Comparison of ENCODE assay signal across 8 mouse cellular contexts in genomic region chr11:80429500-80430166, GRCm38 (mm10). TPM values are rescaled to one million over a fixed set of nuclear protein-coding genes. Genes with fewer than 3 reads are reported as not detected.
DNase-seq lines count a peak whose midpoint lies in the region; ATAC-seq lines count a peak whose summit lies in the region.

No protein-coding gene starts in this region.

- peak overlapping the region; percentile 97 to 100 for H3K4me3 ChIP-seq in heart, embryonic 14.5 days (ENCODE audit: control insufficient read depth in 1 of 2, insufficient read depth in 1 of 2, low read depth in 1 of 2, low read length in 2 of 2)
- peak overlapping the region; percentile 100 for H3K4me3 ChIP-seq in hindbrain, embryonic 12.5 days
- peak overlapping the region; percentile 100 for H3K4me3 ChIP-seq in midbrain, embryonic 12.5 days

- peaks cover 3 to 8% of the 10 kb centered on the region in 2 experiments; a peak in 3 of 4 replicates for H3K4me1 ChIP-seq in heart, embryonic 14.5 days (ENCODE audit: control insufficient read depth in 2 of 2, insufficient read depth in 2 of 2, low read length in 2 of 2)
- peaks cover 9% of the 10 kb centered on the region for H3K4me1 ChIP-seq in hindbrain, embryonic 12.5 days
- H3K4me1 ChIP-seq in midbrain, embryonic 12.5 days: peaks cover 9% of the 10 kb centered on the region

- no peaks in the 10 kb centered on the region for H3K9me3 ChIP-seq in heart, embryonic 14.5 days (ENCODE audit: control insufficient read depth, low read length)
- no peaks in the 10 kb centered on the region for H3K9me3 ChIP-seq in hindbrain, embryonic 12.5 days (replicated peaks)
- no peaks in the 10 kb centered on the region for H3K9me3 ChIP-seq in midbrain, embryonic 12.5 days

- peak overlapping the region; percentile 97 for H3K9ac ChIP-seq in heart, embryonic 14.5 days (ENCODE audit: low read length)
- H3K9ac ChIP-seq in hindbrain, embryonic 12.5 days: peak overlapping the region; percentile 98
- H3K9ac ChIP-seq in midbrain, embryonic 12.5 days (replicated peaks): peak overlapping the region; percentile 97

- peak overlapping the region; percentile 84 for H3K4me2 ChIP-seq in heart, embryonic 14.5 days (ENCODE audit: low read length)
- peak overlapping the region; percentile 81 for H3K4me2 ChIP-seq in hindbrain, embryonic 12.5 days (replicated peaks)
- peak overlapping the region; percentile 76 for H3K4me2 ChIP-seq in midbrain, embryonic 12.5 days (replicated peaks)

- ATAC-seq in heart, embryonic 14.5 days (ENCODE audit: insufficient number of reproducible peaks, insufficient read depth, low FRiP score, low read depth): no peak
- no peak for ATAC-seq in hindbrain, embryonic 12.5 days (ENCODE audit: low FRiP score)
- ATAC-seq in midbrain, embryonic 12.5 days (ENCODE audit: low FRiP score, low read depth): no peak
- ATAC-seq in cerebellum, adult (ENCODE audit: insufficient number of reproducible peaks, low FRiP score, low TSS enrichment): no peak

- peaks cover 25% of the 10 kb centered on the region for H3K36me3 ChIP-seq in heart, embryonic 14.5 days (ENCODE audit: control insufficient read depth, insufficient read depth, low read length)
- peaks cover 23% of the 10 kb centered on the region for H3K36me3 ChIP-seq in hindbrain, embryonic 12.5 days
- H3K36me3 ChIP-seq in midbrain, embryonic 12.5 days: peaks cover 27% of the 10 kb centered on the region

- H3K27ac ChIP-seq in heart, embryonic 14.5 days (replicated peaks in 1 of 2; ENCODE audit: control insufficient read depth in 1 of 2, insufficient read depth in 1 of 2, low read depth in 2 of 2, low read length in 2 of 2): peak overlapping the region; percentile 84 to 90
- no peak overlapping the region for H3K27ac ChIP-seq in hindbrain, embryonic 12.5 days
- no peak overlapping the region for H3K27ac ChIP-seq in midbrain, embryonic 12.5 days (replicated peaks)

- WGBS in heart, embryonic 14.5 days: 54% methylated on average over 14 of the region's 14 CpGs
- WGBS in hindbrain, embryonic 12.5 days: 65% methylated on average over 14 of the region's 14 CpGs
- WGBS in midbrain, embryonic 12.5 days: 63% methylated on average over 14 of the region's 14 CpGs

- no peak for DNase-seq in heart, postnatal 4 days
- DNase-seq in ZHBTc4 (ENCODE audit: low read depth, low spot score): peak; percentile 44
- no peak for DNase-seq in adrenal gland, adult 18-20 months (ENCODE audit: low spot score in 2 of 2)
- no peak for DNase-seq in embryo, embryonic 9.5 days (ENCODE audit: extremely low spot score)

- H3K27me3 ChIP-seq in heart, embryonic 14.5 days (ENCODE audit: control insufficient read depth, insufficient read depth, low read length): no peaks in the 10 kb centered on the region
- H3K27me3 ChIP-seq in hindbrain, embryonic 12.5 days: no peaks in the 10 kb centered on the region
- H3K27me3 ChIP-seq in midbrain, embryonic 12.5 days: no peaks in the 10 kb centered on the region

RNA-seq across cellular contexts. Expression of gene Psmd11, which starts 1.2 kb away (rescaled TPM):
- 174 and 182 TPM in 2 replicates for polyA plus RNA-seq in heart, embryonic 14.5 days (2014; fragmentation: Nextera tagmentation; extraction: Ambion mirVana)
- 100 to 1,000 TPM; 104 to 111 TPM for total RNA-seq in heart, postnatal 4 days (2021)
- polyA plus RNA-seq in hindbrain, embryonic 12.5 days (2016; fragmentation: Nextera tagmentation; extraction: Ambion mirVana): 316 and 330 TPM in 2 replicates
- polyA plus RNA-seq in midbrain, embryonic 12.5 days (2016; fragmentation: Nextera tagmentation; extraction: Ambion mirVana): 347 and 348 TPM in 2 replicates
- total RNA-seq in adrenal gland, adult 18-20 months (2021): 100 to 1,000 TPM; 142 to 151 TPM

RNA-seq across cellular contexts. Expression of gene Zfp207, which starts 46.6 kb away (rescaled TPM):
- polyA plus RNA-seq in heart, embryonic 14.5 days (2014; fragmentation: Nextera tagmentation; extraction: Ambion mirVana): 163 and 165 TPM in 2 replicates
- total RNA-seq in heart, postnatal 4 days (2021): 100 to 1,000 TPM; 101 to 112 TPM
- 265 TPM in 2 replicates for polyA plus RNA-seq in hindbrain, embryonic 12.5 days (2016; fragmentation: Nextera tagmentation; extraction: Ambion mirVana)
- 278 and 288 TPM in 2 replicates for polyA plus RNA-seq in midbrain, embryonic 12.5 days (2016; fragmentation: Nextera tagmentation; extraction: Ambion mirVana)
- 100 to 1,000 TPM; 115 to 123 TPM for total RNA-seq in adrenal gland, adult 18-20 months (2021)

RNA-seq across cellular contexts. Expression of gene Cdk5r1, which starts 47.2 kb away (rescaled TPM):
- polyA plus RNA-seq in heart, embryonic 14.5 days (2014; fragmentation: Nextera tagmentation; extraction: Ambion mirVana): 0.23 and 0.36 TPM in 2 replicates
- 1 to 10 TPM; 1.2 to 1.8 TPM for total RNA-seq in heart, postnatal 4 days (2021)
- 76.3 and 77.3 TPM in 2 replicates for polyA plus RNA-seq in hindbrain, embryonic 12.5 days (2016; fragmentation: Nextera tagmentation; extraction: Ambion mirVana)
- polyA plus RNA-seq in midbrain, embryonic 12.5 days (2016; fragmentation: Nextera tagmentation; extraction: Ambion mirVana): 58.8 and 70.8 TPM in 2 replicates
- total RNA-seq in adrenal gland, adult 18-20 months (2021): 1 to 10 TPM; 1.5 to 2.0 TPM

RNA-seq across cellular contexts. Expression of gene 5730455P16Rik, which starts 51.8 kb away (rescaled TPM):
- polyA plus RNA-seq in heart, embryonic 14.5 days (2014; fragmentation: Nextera tagmentation; extraction: Ambion mirVana): 17.1 and 19.8 TPM in 2 replicates
- 10 to 100 TPM; 15.2 to 17.5 TPM for total RNA-seq in heart, postnatal 4 days (2021)
- polyA plus RNA-seq in hindbrain, embryonic 12.5 days (2016; fragmentation: Nextera tagmentation; extraction: Ambion mirVana): 28.7 and 31.4 TPM in 2 replicates
- polyA plus RNA-seq in midbrain, embryonic 12.5 days (2016; fragmentation: Nextera tagmentation; extraction: Ambion mirVana): 31.4 and 34.4 TPM in 2 replicates
- 10 to 100 TPM; 13.6 to 15.9 TPM for total RNA-seq in adrenal gland, adult 18-20 months (2021)

Comparison
In these comparisons a context has a peak if more than half of its experiments do, and no peak if none do; other contexts are left out.
1. H3K27ac ChIP-seq: peak in heart, embryonic 14.5 days (2 of 2); none in hindbrain, embryonic 12.5 days (single experiment) and midbrain, embryonic 12.5 days (single experiment).
2. RNA of gene Cdk5r1, which starts 47.2 kb away (polyA plus RNA-seq): 76.3 to 77.3 TPM in hindbrain, embryonic 12.5 days and 58.8 to 70.8 TPM in midbrain, embryonic 12.5 days; 0.23 to 0.36 TPM in heart, embryonic 14.5 days; every median in the first group is over 10 times any median in the second.
3. Peak in every context shown above with its lines, with median percentiles within 50 percentile points of each other: H3K4me2 ChIP-seq, H3K4me3 ChIP-seq and H3K9ac ChIP-seq.